Mouse (Mus musculus): ENCODE results near the gene Tmem258.

GRCm38 (mm10) chr19:10163896-10164295, 39.9 kb upstream of the Tmem258 start:
- no peak for TF ChIP-seq CTCF (IDR thresholded peaks at IDR 0.05; ENCODE audit: control insufficient read depth, insufficient read depth, insufficient replicate concordance, low read depth, low read length)
- no peak for TF ChIP-seq POLR2A (IDR thresholded peaks at IDR 0.05; ENCODE audit: control insufficient read depth, low read depth, low read length)

All from testis, adult 2 months (tissue).